9 mouse cellular contexts compared by ENCODE assay signal in the genomic region with DNA sequence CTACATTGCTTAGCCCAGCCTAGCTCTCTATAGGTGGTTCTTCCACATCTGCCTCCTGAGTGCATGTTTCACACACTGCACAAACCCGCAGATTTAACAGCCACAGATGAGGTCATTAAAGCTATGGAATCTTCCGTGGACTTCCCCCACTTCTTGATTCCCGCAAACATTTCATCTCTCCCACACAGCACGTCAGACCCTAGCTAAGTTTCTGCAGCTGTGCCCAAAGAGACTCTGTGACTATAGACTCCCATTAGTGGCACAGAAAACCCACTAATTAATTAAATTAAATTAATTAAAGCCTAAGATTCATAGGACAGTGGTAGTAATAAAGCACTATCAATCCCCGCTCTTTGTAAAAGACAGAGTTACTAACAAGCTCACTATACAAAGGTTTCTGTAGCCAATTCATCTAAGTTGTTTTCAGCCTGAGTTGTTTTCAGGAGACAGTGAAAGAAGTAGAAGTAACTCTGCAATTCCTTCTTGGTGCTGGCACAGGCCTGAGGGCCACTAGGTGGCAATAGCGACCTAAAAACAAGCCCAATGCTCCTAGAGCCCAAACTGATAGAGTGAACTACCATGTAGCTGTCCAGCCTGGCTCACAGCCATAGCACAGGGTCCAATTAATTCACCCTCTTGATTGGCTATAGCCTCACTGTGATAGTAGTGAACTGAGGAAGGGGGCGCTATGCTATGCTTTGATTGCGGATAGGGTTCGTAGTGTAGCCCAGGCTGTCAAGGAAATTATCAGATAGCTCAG. TPM values are rescaled to one million over a fixed set of nuclear protein-coding genes. Genes with fewer than 3 reads are reported as not detected.
DNase-seq lines count a peak whose midpoint lies in the region; ATAC-seq and TF ChIP-seq lines count a peak whose summit lies in the region.
"Had no signal": no experiment of that assay in that cellular context is flagged by ENCODE, and none has a peak within 500 bp of the region (broad histone marks: within the 10 kb centered on the region; RNA-seq: fewer than 3 reads in every experiment).

No protein-coding gene starts in this region.

- H3K27me3 ChIP-seq in MEL (ENCODE audit: control insufficient read depth in 1 of 2, insufficient read depth in 2 of 2, low read length in 2 of 2), result no peaks in the 10 kb centered on the region
- no peaks in the 10 kb centered on the region for H3K27me3 ChIP-seq in hindbrain, embryonic 14.5 days (ENCODE audit: control insufficient read depth, insufficient read depth, low read length)
- H3K27me3 ChIP-seq: liver, embryonic 15.5 days had no signal

- peaks cover 0 to 7% of the 10 kb centered on the region in 2 experiments; a peak in 2 of 4 replicates for H3K4me1 ChIP-seq in MEL (ENCODE audit: control insufficient read depth in 1 of 2, insufficient read depth in 2 of 2, low read length in 2 of 2)
- H3K4me1 ChIP-seq in hindbrain, embryonic 14.5 days (replicated peaks; ENCODE audit: control insufficient read depth, insufficient read depth, low read length), result no peaks in the 10 kb centered on the region
- H3K4me1 ChIP-seq: liver, embryonic 15.5 days had no signal

- peak; percentile 84 for ATAC-seq in hindbrain, embryonic 14.5 days (ENCODE audit: low FRiP score)

- TF ChIP-seq EP300 in MEL (IDR thresholded peaks at IDR 0.05; ENCODE audit: low read depth in 1 of 2, low read length in 2 of 2), result no peak

- H3K4me3 ChIP-seq in MEL (ENCODE audit: control insufficient read depth in 1 of 2, insufficient read depth in 1 of 2, low read depth in 2 of 2, low read length in 2 of 2), result no peak overlapping the region
- no peak overlapping the region for H3K4me3 ChIP-seq in hindbrain, embryonic 14.5 days (replicated peaks; ENCODE audit: low read length)
- H3K4me3 ChIP-seq: liver, embryonic 15.5 days had no signal

- no peak overlapping the region for H3K9ac ChIP-seq in MEL (ENCODE audit: control insufficient read depth, low read depth, low read length, poor library complexity, severe bottlenecking)
- H3K9ac ChIP-seq in hindbrain, embryonic 14.5 days, result no peak overlapping the region
- H3K9ac ChIP-seq: liver, embryonic 15.5 days had no signal

- no peaks in the 10 kb centered on the region for H3K79me2 ChIP-seq in MEL (ENCODE audit: control insufficient read depth, insufficient read depth, low read length, poor library complexity)

- WGBS in hindbrain, embryonic 14.5 days, result 56% methylated on average over 9 of the region's 9 CpGs

- H3K9me3 ChIP-seq in MEL (replicated peaks; ENCODE audit: insufficient read depth, low read length), result no peaks in the 10 kb centered on the region
- no peaks in the 10 kb centered on the region for H3K9me3 ChIP-seq in hindbrain, embryonic 14.5 days (ENCODE audit: control insufficient read depth, low read length)
- H3K9me3 ChIP-seq: liver, embryonic 15.5 days had no signal

- H3K36me3 ChIP-seq in MEL (ENCODE audit: control insufficient read depth in 1 of 2, insufficient read depth in 2 of 2, low read length in 2 of 2), result peaks cover 0 to 7% of the 10 kb centered on the region in 2 experiments; a peak in 2 of 4 replicates
- H3K36me3 ChIP-seq in hindbrain, embryonic 14.5 days (replicated peaks; ENCODE audit: control insufficient read depth, insufficient read depth), result no peaks in the 10 kb centered on the region
- H3K36me3 ChIP-seq: liver, embryonic 15.5 days had no signal

- peak; percentile 83 to 84 (median 83) for TF ChIP-seq CTCF in MEL (IDR thresholded peaks at IDR 0.05 in 2 of 3, conservative IDR thresholded peaks at IDR 0.05 in 1 of 3; ENCODE audit: control insufficient read depth in 1 of 3, insufficient read depth in 1 of 3, low read depth in 2 of 3, low read length in 3 of 3, poor library complexity in 1 of 3, severe bottlenecking in 1 of 3)

- peak; percentile 95 for TF ChIP-seq RAD21 in MEL (IDR thresholded peaks at IDR 0.05; ENCODE audit: low read depth, low read length)

- H3K27ac ChIP-seq in MEL (ENCODE audit: control insufficient read depth, low read depth, low read length), result no peak overlapping the region
- no peak overlapping the region for H3K27ac ChIP-seq in hindbrain, embryonic 14.5 days
- H3K27ac ChIP-seq: liver, embryonic 15.5 days had no signal

- peak; percentile 84 for DNase-seq in MEL (ENCODE audit: low read depth, low spot score)
- DNase-seq in cerebellum, adult 9-11 months, result peak; percentile 16
- peak; percentile 65 to 75 for DNase-seq in frontal cortex, postnatal 14 days (ENCODE audit: low spot score in 2 of 2)
- DNase-seq in hindbrain, embryonic 14.5 days (ENCODE audit: low spot score), result peak; percentile 81
- peak; percentile 48 to 74 for DNase-seq in layer of hippocampus, postnatal 25 days (ENCODE audit: extremely low spot score in 1 of 2, low spot score in 1 of 2)
- DNase-seq in lung, postnatal 4 days, result peak; percentile 84 to 88
- DNase-seq in right cerebral cortex, adult 18-20 months, result peak; percentile 67
- DNase-seq in urinary bladder, adult 2 months (ENCODE audit: low spot score), result peak; percentile 36

- H3K4me2 ChIP-seq in hindbrain, embryonic 14.5 days (replicated peaks), result no peak overlapping the region
- H3K4me2 ChIP-seq: liver, embryonic 15.5 days had no signal

- TF ChIP-seq POLR2A in MEL (IDR thresholded peaks at IDR 0.05; ENCODE audit: control insufficient read depth in 1 of 2, insufficient read depth in 1 of 2, low read depth in 1 of 2, low read length in 2 of 2, poor library complexity in 1 of 2), result no peak

TF ChIP-seq in MEL, 35 proteins besides CTCF, POLR2A, EP300 and RAD21:
- TF ChIP-seq SMC3 (IDR thresholded peaks at IDR 0.05; ENCODE audit: low read depth, low read length), result peak; percentile 95
- 0 out of 2 replicates have a peak, but pooled peaks have one; percentile 39 for TF ChIP-seq SIN3A (IDR thresholded peaks at IDR 0.05; ENCODE audit: low read length)
- TF ChIP-seq ZC3H11A (IDR thresholded peaks at IDR 0.05; ENCODE audit: low read depth, low read length), result peak; percentile 94
- no peak for TF ChIP-seq USF1 (IDR thresholded peaks at IDR 0.05; ENCODE audit: low read depth, low read length)
- TF ChIP-seq ZNF384 (IDR thresholded peaks at IDR 0.05; ENCODE audit: low read depth, low read length), result peak; percentile 50; the same call in 1 of the 2 replicates

RNA-seq across cellular contexts. Expression of gene S1pr1, which starts 54.0 kb away (rescaled TPM):
- total RNA-seq in MEL (2012; rRNA removed), result 0.08 and 0.10 TPM in 2 replicates
- under 1 TPM in 1 of 2 experiments, not detected in 1; 0.13 TPM for polyA plus RNA-seq in MEL (2012; ENCODE audit: insufficient read depth in 1 of 2, insufficient read length in 2 of 2, low read depth in 1 of 2, low replicate concordance in 2 of 2, missing spikeins in 1 of 2)
- 25.0 and 30.7 TPM in 2 replicates for polyA plus RNA-seq in hindbrain, embryonic 14.5 days (2014; fragmentation: Nextera tagmentation; extraction: Ambion mirVana)
- total RNA-seq in layer of hippocampus, postnatal 25 days (2021), result 10 to 100 TPM; 94.9 to 95.2 TPM
- 17.0 and 18.3 TPM in 2 replicates for polyA plus RNA-seq in urinary bladder, adult 2 months (2012; rRNA removed)

Comparison
In these comparisons a context has a peak if more than half of its experiments do, and no peak if none do; other contexts are left out.
1. DNase-seq: peak in every context shown above with its lines; median percentile 86 in lung, postnatal 4 days; 84 in MEL; 81 in hindbrain, embryonic 14.5 days; 70 in frontal cortex, postnatal 14 days; 67 in right cerebral cortex, adult 18-20 months; 61 in layer of hippocampus, postnatal 25 days; 36 in urinary bladder, adult 2 months; 16 in cerebellum, adult 9-11 months.
2. RNA of gene S1pr1, which starts 54.0 kb away (polyA plus RNA-seq): 25.0 to 30.7 TPM in hindbrain, embryonic 14.5 days and 17.0 to 18.3 TPM in urinary bladder, adult 2 months; 0.13 TPM in MEL; every median in the first group is over 10 times any median in the second.